12 mouse cellular contexts compared by ENCODE assay signal in the genomic region with DNA sequence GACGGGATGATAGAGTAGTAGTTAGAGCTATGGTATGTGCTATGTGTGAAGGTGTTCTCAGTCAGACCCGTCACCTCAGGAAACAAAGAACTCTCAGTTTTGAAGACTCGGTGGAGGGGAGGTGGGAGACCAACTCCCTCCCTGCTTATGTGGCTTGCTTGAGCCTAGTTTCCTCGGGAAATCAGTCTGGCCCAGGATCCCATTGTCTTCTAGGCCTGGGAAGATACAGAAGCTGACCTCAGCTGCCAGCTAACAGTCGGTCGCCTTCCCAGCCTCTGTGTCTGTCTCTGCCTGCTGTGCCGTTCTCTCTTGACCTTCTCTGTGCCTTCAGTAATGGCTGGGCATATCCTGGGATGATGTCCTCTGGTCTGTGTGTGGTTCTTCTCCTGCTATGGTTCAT.
DNase-seq lines count a peak whose midpoint lies in the region; ATAC-seq and TF ChIP-seq lines count a peak whose summit lies in the region.
"Had no signal": no experiment of that assay in that cellular context is flagged by ENCODE, and none has a peak within 500 bp of the region (broad histone marks: within the 10 kb centered on the region; RNA-seq: fewer than 3 reads in every experiment).

No protein-coding gene starts in this region.

- peak; percentile 7 for DNase-seq in cerebellum, adult 11-12 months
- no peak for DNase-seq in cerebellum, adult 8-10 months
- DNase-seq in hindbrain, embryonic 10.5 days (ENCODE audit: low spot score): no peak
- no peak for DNase-seq in hindbrain, postnatal 0 days (ENCODE audit: low spot score)
- no peak for DNase-seq in midbrain, embryonic 11.5 days (ENCODE audit: low spot score, missing footprints)
- DNase-seq in lung, postnatal 14 days: peak; percentile 28
- no peak for DNase-seq in ovary, adult 18-20 months (ENCODE audit: low spot score)
- DNase-seq: thymus, adult 2 months had no signal

- ATAC-seq in hindbrain, postnatal 0 days: no peak
- peak; percentile 4; the same call in 1 of the 2 replicates for ATAC-seq in midbrain, embryonic 16.5 days
- no peak for ATAC-seq in midbrain, embryonic 11.5 days (ENCODE audit: low FRiP score)
- ATAC-seq: intestine, postnatal 0 days had no signal

- H3K4me3 ChIP-seq in hindbrain, embryonic 10.5 days: no peak overlapping the region
- no peak overlapping the region for H3K4me3 ChIP-seq in hindbrain, postnatal 0 days (ENCODE audit: low read length)
- no peak overlapping the region for H3K4me3 ChIP-seq in midbrain, embryonic 16.5 days (ENCODE audit: low read depth, low read length)
- H3K4me3 ChIP-seq in midbrain, embryonic 11.5 days (ENCODE audit: low read depth, low read length): no peak overlapping the region
- H3K4me3 ChIP-seq: erythroblast, embryonic 14.5 days; midbrain, embryonic 12.5 days had no signal

- H3K4me1 ChIP-seq in hindbrain, embryonic 10.5 days (replicated peaks): peaks cover 34% of the 10 kb centered on the region
- peaks cover 13% of the 10 kb centered on the region for H3K4me1 ChIP-seq in hindbrain, postnatal 0 days (ENCODE audit: insufficient read depth, low read length)
- H3K4me1 ChIP-seq in midbrain, embryonic 16.5 days (ENCODE audit: control insufficient read depth, insufficient read depth, low read length): peaks cover 14% of the 10 kb centered on the region
- peaks cover 2% of the 10 kb centered on the region; the same call in 1 of the 2 replicates for H3K4me1 ChIP-seq in midbrain, embryonic 11.5 days (ENCODE audit: control insufficient read depth, insufficient read depth, low read length)

- peak overlapping the region; percentile 40; the same call in 1 of the 2 replicates for H3K27ac ChIP-seq in hindbrain, embryonic 10.5 days
- H3K27ac ChIP-seq in hindbrain, postnatal 0 days: no peak overlapping the region
- H3K27ac ChIP-seq in midbrain, embryonic 16.5 days (ENCODE audit: low read length): no peak overlapping the region
- no peak overlapping the region for H3K27ac ChIP-seq in midbrain, embryonic 11.5 days (ENCODE audit: low read depth, low read length)
- H3K27ac ChIP-seq: midbrain, embryonic 12.5 days had no signal

- peaks cover 3% of the 10 kb centered on the region; the same call in 1 of the 2 replicates for H3K9me3 ChIP-seq in hindbrain, embryonic 10.5 days
- no peaks in the 10 kb centered on the region for H3K9me3 ChIP-seq in hindbrain, postnatal 0 days (ENCODE audit: low read length)
- no peaks in the 10 kb centered on the region for H3K9me3 ChIP-seq in midbrain, embryonic 16.5 days (replicated peaks; ENCODE audit: control insufficient read depth, low read length, poor library complexity, severe bottlenecking)
- no peaks in the 10 kb centered on the region for H3K9me3 ChIP-seq in midbrain, embryonic 11.5 days (ENCODE audit: control insufficient read depth, low read length)

- peaks cover 10% of the 10 kb centered on the region for H3K36me3 ChIP-seq in hindbrain, embryonic 10.5 days
- H3K36me3 ChIP-seq in hindbrain, postnatal 0 days (ENCODE audit: insufficient read depth, low read length): no peaks in the 10 kb centered on the region
- no peaks in the 10 kb centered on the region for H3K36me3 ChIP-seq in midbrain, embryonic 16.5 days (ENCODE audit: control insufficient read depth, insufficient read depth, low read length)
- no peaks in the 10 kb centered on the region for H3K36me3 ChIP-seq in midbrain, embryonic 11.5 days (ENCODE audit: control insufficient read depth, insufficient read depth, low read length)

- no peaks in the 10 kb centered on the region for H3K27me3 ChIP-seq in hindbrain, embryonic 10.5 days (ENCODE audit: insufficient read depth, poor library complexity, severe bottlenecking)
- no peaks in the 10 kb centered on the region for H3K27me3 ChIP-seq in hindbrain, postnatal 0 days (ENCODE audit: insufficient read depth, low read length)
- H3K27me3 ChIP-seq in midbrain, embryonic 16.5 days (ENCODE audit: control insufficient read depth, insufficient read depth, low read depth, low read length): no peaks in the 10 kb centered on the region
- H3K27me3 ChIP-seq in midbrain, embryonic 11.5 days (ENCODE audit: control insufficient read depth, insufficient read depth, low read length): no peaks in the 10 kb centered on the region
- H3K27me3 ChIP-seq: midbrain, embryonic 12.5 days had no signal

- H3K9ac ChIP-seq in hindbrain, postnatal 0 days (replicated peaks; ENCODE audit: low read length): no peak overlapping the region
- H3K9ac ChIP-seq in midbrain, embryonic 16.5 days (ENCODE audit: low read depth, low read length): no peak overlapping the region
- no peak overlapping the region for H3K9ac ChIP-seq in midbrain, embryonic 11.5 days (ENCODE audit: low read length)
- H3K9ac ChIP-seq: midbrain, embryonic 12.5 days had no signal

- no peak overlapping the region for H3K4me2 ChIP-seq in hindbrain, postnatal 0 days (ENCODE audit: low read depth, low read length)
- H3K4me2 ChIP-seq in midbrain, embryonic 16.5 days (ENCODE audit: low read length): no peak overlapping the region
- no peak overlapping the region for H3K4me2 ChIP-seq in midbrain, embryonic 11.5 days
- H3K4me2 ChIP-seq: midbrain, embryonic 12.5 days had no signal

- 60% methylated on average over 7 of the region's 7 CpGs for WGBS in hindbrain, embryonic 10.5 days
- 44% methylated on average over 7 of the region's 7 CpGs for WGBS in hindbrain, postnatal 0 days
- 57% methylated on average over 7 of the region's 7 CpGs for WGBS in midbrain, embryonic 16.5 days
- 73% methylated on average over 7 of the region's 7 CpGs for WGBS in midbrain, embryonic 11.5 days

- no peak for TF ChIP-seq CTCF in hindbrain, postnatal 0 days (IDR thresholded peaks at IDR 0.05; ENCODE audit: low read depth)

Comparison
In these comparisons a context has a peak if more than half of its experiments do, and no peak if none do; other contexts are left out.
1. DNase-seq: peak in cerebellum, adult 11-12 months (single experiment) and lung, postnatal 14 days (single experiment); none in cerebellum, adult 8-10 months (single experiment), hindbrain, embryonic 10.5 days (single experiment), hindbrain, postnatal 0 days (single experiment), midbrain, embryonic 11.5 days (single experiment) and ovary, adult 18-20 months (single experiment).